Mouse (Mus musculus) adrenal gland, postnatal 14 days (tissue): ENCODE data around the gene Gast. TPM values are rescaled to one million over a fixed set of nuclear protein-coding genes. Genes with fewer than 3 reads are reported as not detected.
"Not testable (repeated sequence)": the region's sequence is repeated elsewhere in the genome, so short reads cannot be mapped to it uniquely, and the experiment has no call there.

Experiments used
- DNase-seq: peaks from one replicate; pipeline ENCODE4 v3.0.0; 2021; ENCODE audit warnings: mixed read lengths
- long read RNA-seq, 2 experiments: library from polyadenylated mRNA; stranded (forward); transcript quantifications; one replicate each; pipeline ENCODE4 v2.0.0; 2021
- total RNA-seq: library from RNA; stranded (reverse); gene quantifications from 2 replicates; pipeline ENCODE4 v1.2.3, GENCODE M21; 2021

Gene Gast
- total RNA-seq: not detected in 2 replicates
- long read RNA-seq, experiment 1: 0 reads
- long read RNA-seq, experiment 2: 0 reads

DNA sequence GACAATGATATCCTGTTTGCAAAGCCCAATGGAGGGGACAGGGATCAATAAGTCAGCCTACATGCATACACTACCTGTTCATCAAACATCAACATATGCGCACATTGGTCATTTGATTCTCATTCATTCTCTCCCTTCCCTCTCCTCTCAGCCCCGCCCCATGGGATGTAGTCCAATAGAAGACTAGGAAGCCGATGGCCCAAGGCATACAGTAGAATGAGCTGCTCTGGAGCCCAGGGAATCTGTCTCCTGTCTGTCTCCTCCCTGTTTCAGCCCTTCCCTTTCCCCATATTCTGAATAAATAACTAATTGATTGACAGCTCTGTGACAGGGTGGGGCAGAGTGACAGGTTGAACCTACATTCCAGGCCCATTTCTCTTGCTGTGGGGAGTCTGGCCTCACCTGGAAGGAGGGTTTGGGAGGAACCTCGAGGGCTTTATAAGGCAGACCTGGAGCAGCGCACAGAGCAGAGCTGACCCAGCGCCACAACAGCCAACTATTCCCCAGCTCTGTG is at the start of gene Gast:
TSS of gene Gast (plus strand) at position 464 of the 514 bp plus-strand sequence.
- DNase-seq: no peak

- DNase-seq: no peak
Observed at GRCm38 (mm10) chr11:100284988-100285387, 49.2 kb upstream of the Gast start.

DNA sequence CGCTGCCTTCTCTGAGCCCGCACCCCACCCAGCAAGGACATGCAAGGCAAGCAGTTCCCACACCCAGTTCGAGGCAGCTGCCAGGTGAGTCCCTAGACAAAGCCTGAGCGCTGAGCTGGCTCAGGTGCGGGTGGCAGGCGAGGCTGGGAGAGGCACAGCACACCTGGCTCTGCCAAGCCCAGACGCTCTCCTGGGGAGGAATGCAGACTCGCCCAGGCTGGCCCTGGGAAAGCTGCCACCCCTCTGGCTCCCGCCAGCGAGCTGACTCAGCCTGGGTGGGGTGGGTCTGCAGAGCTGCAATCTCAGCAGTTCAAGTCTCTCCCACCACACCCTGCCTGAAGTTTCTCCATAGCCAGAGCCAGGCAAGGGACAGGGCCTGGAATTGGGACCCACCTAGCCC is 47.2 kb upstream of the Gast start:
- DNase-seq: peak; percentile 60

DNA sequence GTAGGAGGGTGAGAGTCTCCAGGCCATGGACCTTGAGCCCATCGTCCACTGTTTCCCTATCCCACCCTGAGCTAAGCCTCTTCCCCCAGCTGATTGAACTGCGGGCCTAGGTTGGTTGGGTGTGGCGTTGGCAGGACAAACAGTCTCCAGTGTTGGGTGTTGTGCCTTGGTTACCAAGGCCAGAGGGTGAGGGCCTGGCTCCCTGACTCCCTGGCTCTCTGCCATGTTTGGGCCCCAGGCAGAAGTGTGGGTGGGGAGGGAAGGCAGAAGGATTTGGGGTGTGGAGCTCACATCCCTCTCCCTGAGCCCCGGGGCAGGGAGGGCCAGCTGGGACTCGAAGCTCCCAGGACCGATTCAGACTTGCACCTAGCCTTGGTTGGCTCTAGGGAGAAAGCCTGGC is 45.3 kb upstream of the Gast start:
- peak; percentile 73 for DNase-seq

DNA sequence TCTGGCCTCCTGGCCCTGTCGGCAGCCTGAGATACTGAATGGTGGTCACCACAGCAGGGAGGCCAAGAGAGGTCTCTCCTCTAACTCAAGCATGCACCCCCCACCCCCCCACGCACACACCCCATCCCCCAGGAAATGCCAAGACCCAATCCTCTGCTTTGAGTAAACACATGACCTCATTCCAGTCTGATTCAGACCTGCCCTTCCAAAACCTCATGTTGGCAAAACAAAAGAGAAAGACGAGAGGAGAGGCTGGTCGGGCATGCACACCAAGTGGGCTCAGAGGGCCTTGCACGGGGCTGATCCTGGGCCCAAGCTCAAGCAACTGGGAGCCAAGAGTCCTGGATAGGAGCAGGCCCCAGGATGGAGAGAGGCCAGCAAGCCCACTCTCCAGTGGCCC is 44.0 kb upstream of the Gast start:
- no peak for DNase-seq

- DNase-seq: no peak
Observed at GRCm38 (mm10) chr11:100292884-100293283, 41.3 kb upstream of the Gast start.

GRCm38 (mm10) chr11:100295308-100295707 is 38.9 kb upstream of the Gast start:
- DNase-seq: peak; percentile 91

GRCm38 (mm10) chr11:100297801-100298200 is 36.4 kb upstream of the Gast start:
- DNase-seq: peak; percentile 48

- DNase-seq: peak; percentile 86
Observed at GRCm38 (mm10) chr11:100298274-100299036, 35.8 kb upstream of the Gast start.

- DNase-seq: peak; percentile 73
Observed at GRCm38 (mm10) chr11:100300293-100300692, 33.9 kb upstream of the Gast start.

GRCm38 (mm10) chr11:100301292-100301691 is 32.9 kb upstream of the Gast start:
- no peak for DNase-seq

- DNase-seq: no peak
Observed at GRCm38 (mm10) chr11:100307900-100308299, 26.3 kb upstream of the Gast start.

GRCm38 (mm10) chr11:100308672-100309071 is 25.5 kb upstream of the Gast start:
- not testable (repeated sequence) for DNase-seq

DNA sequence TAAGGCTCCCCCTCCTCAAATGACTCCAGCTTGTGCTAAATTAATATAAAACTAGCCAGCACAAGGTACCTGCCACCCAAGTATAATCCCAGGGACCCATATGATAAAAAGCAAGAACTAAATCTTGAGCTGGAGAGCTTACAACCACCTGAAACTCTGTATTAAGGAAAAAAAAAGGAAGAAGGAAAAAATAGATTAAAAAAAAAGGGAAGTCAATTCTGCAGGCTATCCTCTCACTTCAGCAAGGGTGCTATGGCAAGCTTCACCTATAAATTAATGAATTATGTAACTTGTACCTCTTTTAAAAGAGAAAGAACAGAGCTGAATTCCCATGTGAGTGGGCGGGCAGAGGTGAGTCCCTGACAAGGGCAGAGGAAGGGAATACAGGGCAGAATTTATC is 22.6 kb upstream of the Gast start:
- no peak for DNase-seq

DNA sequence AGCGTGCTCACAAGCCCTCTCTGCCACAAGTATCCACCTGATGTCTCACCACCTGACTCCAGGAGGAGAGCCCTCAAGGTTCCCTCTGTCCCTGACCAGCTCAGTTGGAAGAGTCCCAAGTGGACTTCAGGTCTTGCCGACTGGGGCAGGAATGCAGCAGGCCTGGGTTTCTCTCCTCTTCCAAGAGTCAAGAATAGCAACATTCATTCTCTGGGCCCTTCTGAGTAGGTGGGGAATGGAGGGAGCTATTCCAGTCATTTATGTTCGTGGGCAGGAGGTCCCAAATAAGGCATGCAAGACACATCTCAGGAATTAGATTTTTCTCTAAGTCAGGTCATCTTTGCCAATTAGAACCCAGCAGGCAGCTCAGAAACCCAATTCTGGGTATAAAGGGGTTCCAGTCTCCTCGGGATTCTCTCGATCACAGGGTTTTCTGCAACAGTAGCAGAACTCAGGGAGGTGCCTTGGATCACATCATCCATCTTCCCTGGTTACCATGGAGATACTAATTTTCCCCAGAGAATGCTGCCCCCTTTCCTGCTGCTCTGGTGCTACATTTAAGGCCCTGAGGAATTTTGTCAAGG is 22.0 kb upstream of the Gast start:
- DNase-seq: peak; percentile 38

DNA sequence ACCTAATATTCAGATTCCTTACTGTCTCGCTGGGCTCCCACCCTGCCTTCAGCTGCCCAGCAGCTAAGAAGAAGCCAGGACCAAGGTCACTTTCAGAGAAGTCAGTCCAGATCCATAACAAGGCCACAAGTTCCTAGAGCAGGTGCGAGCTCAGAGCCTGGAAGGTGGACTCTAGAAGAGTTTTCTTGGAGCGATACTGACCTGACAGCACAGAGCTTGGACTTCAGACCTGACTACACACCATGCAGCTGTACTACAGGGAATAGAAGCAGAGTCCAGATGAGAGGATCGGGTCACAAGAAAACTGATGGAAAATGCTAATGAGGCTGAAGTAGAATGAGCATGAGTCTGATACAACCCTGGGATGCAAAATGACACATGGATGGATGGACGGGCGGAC is 20.8 kb upstream of the Gast start:
- DNase-seq: no peak

GRCm38 (mm10) chr11:100315439-100315838 is 18.8 kb upstream of the Gast start:
- no peak for DNase-seq

GRCm38 (mm10) chr11:100317826-100318380 is 16.3 kb upstream of the Gast start:
- DNase-seq: no peak

GRCm38 (mm10) chr11:100318529-100319451 is 15.4 kb upstream of the Gast start:
- DNase-seq: no peak

DNA sequence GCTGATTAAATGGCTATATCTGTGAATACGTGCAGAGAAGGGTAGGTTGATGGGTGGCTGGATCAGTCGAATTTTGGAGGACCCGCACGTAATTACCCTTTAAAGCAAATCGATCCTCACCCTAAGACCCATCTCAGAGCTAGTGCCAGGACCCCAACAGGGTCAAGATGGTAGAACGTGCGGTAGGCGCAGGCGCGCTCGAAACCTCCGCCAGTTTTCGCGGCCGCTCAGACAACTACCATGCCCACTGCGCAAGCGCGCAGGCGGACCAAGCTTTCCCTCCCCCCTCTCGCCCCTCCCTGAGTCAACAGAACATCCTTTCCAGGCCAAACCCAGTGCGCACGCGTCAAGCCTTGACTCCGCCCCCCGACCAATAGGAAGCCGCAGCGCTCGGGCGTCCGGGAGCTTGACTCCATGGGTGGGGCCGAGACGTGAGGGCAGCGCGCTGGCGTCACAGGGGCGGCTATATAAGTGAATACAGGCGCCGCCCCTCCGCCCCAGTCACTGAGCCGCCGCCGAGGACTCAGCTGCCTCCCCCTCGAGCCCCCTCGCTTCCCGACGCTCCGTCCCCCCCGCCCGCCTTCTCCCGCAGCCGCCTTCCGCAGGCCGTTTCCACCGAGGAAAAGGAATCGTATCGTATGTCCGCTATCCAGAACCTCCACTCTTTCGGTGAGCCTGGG is 14.6 kb upstream of the Gast start, which contains the start of gene Eif1:
TSS of gene Eif1 (plus strand) at position 394 of the 680 bp plus-strand sequence.
- peak; percentile 100 for DNase-seq

DNA sequence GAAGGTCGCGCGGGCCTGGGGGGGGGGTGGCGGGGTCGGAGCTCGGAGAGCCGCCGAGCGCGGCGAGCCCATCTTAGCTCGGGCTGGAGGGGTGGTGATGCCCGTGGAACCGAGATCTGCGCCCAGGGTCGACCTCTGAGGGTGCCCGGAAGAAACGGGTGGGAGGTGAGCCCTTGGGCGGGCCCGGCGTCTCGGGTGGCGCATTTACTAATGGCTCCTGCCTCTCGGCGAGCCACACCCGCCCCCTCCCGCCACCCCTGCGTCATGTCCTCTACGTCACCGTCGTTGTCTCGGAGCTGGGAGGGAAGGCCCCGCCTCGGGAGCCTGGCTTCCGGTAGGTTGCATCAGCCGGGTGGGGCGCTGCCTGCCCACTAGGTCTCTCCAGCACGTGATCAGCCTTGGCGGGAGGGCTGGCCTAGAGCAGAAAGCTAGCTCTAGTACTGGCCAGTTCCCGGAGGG is 14.0 kb upstream of the Gast start:
- DNase-seq: peak; percentile 99
